Mouse (Mus musculus): ENCODE measurements around the gene Rnf25.

The Rnf25 gene
- long read RNA-seq, experiment 1, transcript Rnf25-201 (10 exons, 1,479 nt): major isoform, 5 of 7 reads
- long read RNA-seq, experiment 1, partial matches to known transcripts: 2 of 7 reads
- long read RNA-seq, experiment 1, other reads (novel, unspliced or antisense): 0 of 7 reads
- long read RNA-seq, experiment 2, partial matches to known transcripts: 1 of 6 reads
- long read RNA-seq, experiment 2, other reads (novel, unspliced or antisense): 0 of 6 reads

DNA sequence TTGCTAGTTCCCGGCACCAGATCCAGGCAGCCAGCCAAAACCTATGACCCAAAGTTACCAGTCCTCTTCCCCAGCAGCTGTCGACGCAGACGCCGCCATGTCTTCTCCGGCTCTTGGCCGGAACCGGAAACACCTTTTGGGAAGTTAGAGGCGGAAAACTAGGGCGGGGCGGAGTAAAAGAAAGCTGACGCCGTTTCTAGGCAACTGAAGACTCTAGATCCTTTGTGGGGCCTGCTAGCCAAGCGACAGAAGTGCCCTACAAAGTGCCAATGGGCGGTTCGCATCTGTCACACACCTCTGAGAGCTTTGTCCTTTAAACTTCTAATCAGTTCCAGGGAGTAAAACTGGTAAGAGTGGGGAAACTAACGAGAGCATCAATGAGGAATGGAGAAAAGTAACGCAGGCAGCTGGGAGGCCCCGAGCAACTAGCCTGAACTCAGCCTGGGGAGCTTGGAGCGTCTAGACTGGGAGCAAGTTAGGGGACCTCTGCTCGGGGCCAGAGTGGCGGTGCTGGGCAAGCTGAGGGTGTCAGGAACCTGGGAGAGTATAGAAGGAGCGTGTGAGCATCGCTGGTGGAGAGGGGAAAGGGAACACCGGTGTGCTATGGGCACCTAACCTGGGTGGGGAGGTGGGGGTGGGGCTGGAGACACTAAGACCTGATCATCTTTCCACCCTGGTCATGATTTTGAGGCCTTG, at the start of gene Rnf25, which contains the start of gene Stk36:
Rnf25 (minus strand) TSS at position 131 of the 696 bp plus-strand sequence.
Stk36 (plus strand) TSS at position 179 of the 696 bp plus-strand sequence.
- intact Hi-C loops (cut with DNase I): no loop called here

GRCm38 (mm10) chr1:74643926-74644325, 42.7 kb upstream of the Rnf25 start:
- intact Hi-C loops (cut with DNase I): loop anchor here (10.0 kb wide), 1 partner anchor 111 kb away; no protein-coding TSS in a partner anchor

DNA sequence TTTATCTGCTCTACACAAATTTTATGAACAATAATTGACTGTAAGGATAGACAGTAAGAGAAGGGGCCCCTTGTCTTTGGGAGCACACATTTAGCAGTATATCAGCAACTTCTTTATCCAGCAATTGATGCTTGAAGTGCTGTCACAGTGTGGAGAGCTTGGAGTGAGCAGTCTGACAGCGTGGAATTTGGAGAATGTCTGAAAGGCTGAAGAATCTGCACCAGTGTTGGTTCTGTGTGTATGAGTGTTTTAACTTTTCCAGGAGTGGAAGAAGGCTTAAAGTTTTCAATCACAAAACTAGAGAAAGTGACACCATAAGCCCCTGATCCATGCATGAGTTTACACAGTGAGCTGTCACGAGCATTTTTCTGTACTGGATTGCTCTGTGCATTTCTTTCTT, 42.3 kb upstream of the Rnf25 start:
- intact Hi-C loops (cut with DNase I): loop anchor here (10.0 kb wide), 1 partner anchor 111 kb away; no protein-coding TSS in a partner anchor

DNA sequence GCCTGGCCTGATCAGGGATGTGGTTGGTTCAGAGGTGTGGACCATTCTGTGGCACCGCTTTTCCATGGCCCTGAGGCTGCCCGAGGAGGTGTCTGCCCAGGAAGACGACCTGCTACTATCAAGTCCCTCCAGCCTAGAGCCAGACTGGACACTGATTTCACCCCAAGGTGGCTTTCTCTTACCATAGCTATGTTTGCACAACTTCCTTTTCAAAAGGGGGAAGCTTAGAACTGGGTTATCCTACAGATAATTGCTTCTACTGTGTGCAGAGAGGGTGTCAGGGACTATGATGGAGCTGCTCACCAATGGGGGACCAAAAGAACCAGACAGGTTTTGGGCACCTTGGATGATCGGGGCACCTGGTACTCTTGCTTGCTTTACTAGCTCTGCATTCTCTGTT, 31.5 kb upstream of the Rnf25 start:
- intact Hi-C loops (cut with DNase I): loop anchor here (10.0 kb wide), 1 partner anchor 82 kb away; the partner anchor contains the start of gene Cyp27a1

GRCm38 (mm10) chr1:74628001-74628400, 26.8 kb upstream of the Rnf25 start:
- intact Hi-C loops (cut with DNase I): no loop called here

- intact Hi-C loops (cut with DNase I): no loop called here
These were observed 24.9 kb upstream of the Rnf25 start for GRCm38 (mm10) chr1:74626076-74626475.

GRCm38 (mm10) chr1:74624183-74624582, 23.0 kb upstream of the Rnf25 start:
- intact Hi-C loops (cut with DNase I): no loop called here

GRCm38 (mm10) chr1:74600501-74601266, 513 bp downstream of the Rnf25 start:
- intact Hi-C loops (cut with DNase I): no loop called here

DNA sequence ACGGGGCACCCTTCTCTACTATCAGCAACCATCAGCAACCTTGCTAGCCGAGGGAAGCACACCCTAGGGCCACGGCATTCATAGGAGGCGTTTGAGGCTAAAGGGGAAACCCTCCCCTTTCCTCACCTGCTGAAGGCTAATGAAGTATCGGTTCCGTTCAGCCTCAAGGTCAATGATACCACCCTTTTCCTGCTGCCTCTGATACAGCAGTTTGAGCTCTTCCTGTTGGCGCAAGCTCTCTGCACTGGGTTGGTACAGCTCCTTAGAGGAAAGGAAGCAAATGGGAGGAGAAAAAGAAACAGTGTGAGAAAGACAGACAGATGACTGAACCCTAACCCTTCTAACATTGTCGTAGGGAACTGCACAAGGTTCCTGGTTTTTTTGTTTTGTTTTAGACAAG, 6.8 kb downstream of the Rnf25 start:
- intact Hi-C loops (cut with DNase I): no loop called here

- intact Hi-C loops (cut with DNase I): loop anchor here (5.0 kb wide), 1 partner anchor 81 kb away; the partner anchor contains the start of gene Cnot9
These were observed 13.3 kb downstream of the Rnf25 start, which contains the start of the genes Zfp142 and Bcs1l for GRCm38 (mm10) chr1:74587773-74588445. Gene Zfp142, minus strand, starts transcription at chr1:74588246. Gene Bcs1l, plus strand, starts transcription at chr1:74588289.

GRCm38 (mm10) chr1:74587233-74587772, 13.9 kb downstream of the Rnf25 start:
- intact Hi-C loops (cut with DNase I): loop anchor here (5.0 kb wide), 1 partner anchor 80 kb away; the partner anchor contains the start of gene Cnot9

GRCm38 (mm10) chr1:74584616-74585398, 16.4 kb downstream of the Rnf25 start:
- intact Hi-C loops (cut with DNase I): loop anchor here (5.0 kb wide), 1 partner anchor 78 kb away; the partner anchor contains the start of gene Cnot9

DNA sequence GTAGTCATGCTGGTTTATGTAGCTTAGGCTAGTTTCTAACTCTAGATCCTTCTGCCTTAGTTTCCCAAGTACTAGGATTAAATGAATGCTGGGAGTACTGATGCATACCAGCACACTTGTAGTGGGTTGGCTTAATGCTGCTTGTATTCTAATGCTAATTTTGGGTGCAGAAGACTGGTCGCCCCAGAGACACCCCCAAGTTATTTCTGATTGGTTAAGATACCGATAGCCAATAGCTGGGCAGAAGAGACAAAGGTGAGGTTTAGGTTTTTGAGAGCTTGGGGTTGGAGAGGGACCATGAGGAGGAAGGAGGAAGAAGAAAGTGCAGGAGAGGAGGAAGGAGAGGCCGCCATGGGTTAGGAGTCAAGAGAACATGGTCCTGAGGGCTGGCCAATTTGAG, 18.6 kb downstream of the Rnf25 start:
- intact Hi-C loops (cut with DNase I): no loop called here

- intact Hi-C loops (cut with DNase I): no loop called here
These were observed 31.2 kb downstream of the Rnf25 start for GRCm38 (mm10) chr1:74569739-74570719.

- intact Hi-C loops (cut with DNase I): no loop called here
These were observed 35.4 kb downstream of the Rnf25 start for GRCm38 (mm10) chr1:74565834-74566233.

- intact Hi-C loops (cut with DNase I): no loop called here
These were observed 42.1 kb downstream of the Rnf25 start for GRCm38 (mm10) chr1:74559061-74559460.

DNA sequence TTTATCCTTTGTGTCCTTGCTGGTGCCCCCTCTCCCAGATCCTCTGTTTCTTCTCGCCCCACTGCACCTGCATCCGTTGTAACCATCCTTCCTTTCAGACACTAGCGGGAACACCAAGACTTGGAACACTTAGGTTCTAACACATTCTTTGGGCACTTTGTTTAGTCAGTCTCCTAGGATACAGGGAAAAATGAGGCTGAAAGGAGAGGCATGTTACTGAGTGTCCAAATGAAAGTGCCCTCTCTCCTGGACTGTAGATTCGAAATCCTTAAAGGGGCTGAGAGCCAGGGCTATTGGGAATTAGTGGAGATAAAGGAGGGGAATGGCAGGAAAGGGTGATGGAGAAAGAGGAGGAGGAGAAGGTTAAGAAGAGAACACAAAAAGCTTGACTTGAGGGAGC, 57.0 kb downstream of the Rnf25 start, which contains the start of gene Usp37:
Usp37 (minus strand) TSS at position 101 of the 400 bp plus-strand sequence.
- intact Hi-C loops (cut with DNase I): no loop called here

Measured in adrenal gland (tissue).